Mouse (Mus musculus) C2C12 (cell line): ENCODE data around the gene Aph1c. TPM values are rescaled to one million over a fixed set of nuclear protein-coding genes. Genes with fewer than 3 reads are reported as not detected.

Source experiments
- H3K27me3 ChIP-seq: one replicate; pipeline ENCODE4 v1.6.1; 2011; ENCODE audit not compliant: control insufficient read depth, insufficient read depth, insufficient read length
- H3K36me3 ChIP-seq: one replicate; pipeline ENCODE4 v1.6.1; 2011; ENCODE audit not compliant: control insufficient read depth, insufficient read depth
- H3K4me3 ChIP-seq: one replicate; pipeline ENCODE4 v1.5.1; 2011; ENCODE audit warnings: mild to moderate bottlenecking, control low read depth; ENCODE audit not compliant: poor library complexity, insufficient read depth, severe bottlenecking
- H3K79me2 ChIP-seq: one replicate; pipeline ENCODE4 v1.6.1; 2011; ENCODE audit not compliant: control insufficient read depth, insufficient read depth
- H3K79me3 ChIP-seq: one replicate; pipeline ENCODE4 v1.6.1; 2011; ENCODE audit warnings: low read depth, control low read depth
- H3ac ChIP-seq: one replicate; pipeline ENCODE3; 2011; ENCODE audit warnings: low read depth; ENCODE audit not compliant: control insufficient read depth, insufficient read length
- CEBPB ChIP-seq: IDR thresholded peaks from one replicate; pipeline ENCODE4 v1.6.1; 2011; ENCODE audit warnings: low read depth, mild to moderate bottlenecking, control low read depth, moderate library complexity
- CTCF ChIP-seq: IDR thresholded peaks from one replicate; pipeline ENCODE4 v1.5.1; 2011; ENCODE audit not compliant: control insufficient read depth, insufficient read depth, insufficient read length
- FOSL1 ChIP-seq: IDR thresholded peaks from one replicate; pipeline ENCODE4 v1.8.0; 2011; ENCODE audit warnings: mild to moderate bottlenecking, low read length; ENCODE audit not compliant: poor library complexity, insufficient read depth, severe bottlenecking
- MAX ChIP-seq: IDR thresholded peaks from one replicate; pipeline ENCODE4 v1.6.1; 2011; ENCODE audit warnings: mild to moderate bottlenecking, control low read depth
- MYOD1 ChIP-seq: IDR thresholded peaks from one replicate; pipeline ENCODE4 v1.6.1; 2011; ENCODE audit warnings: low read depth; ENCODE audit not compliant: control insufficient read depth, insufficient read length
- MYOG ChIP-seq: IDR thresholded peaks from one replicate; pipeline ENCODE4 v1.6.1; 2011; ENCODE audit not compliant: control insufficient read depth, insufficient read length; ENCODE audit errors: extremely low read depth
- USF1 ChIP-seq: IDR thresholded peaks from one replicate; pipeline ENCODE4 v1.6.1; 2011; ENCODE audit warnings: low read depth, mild to moderate bottlenecking, control low read depth, moderate library complexity
- polyA plus RNA-seq: library from polyadenylated mRNA; unstranded; fragments of >200 nt; fragmentation: generic; extraction: Trizol; gene quantifications from one replicate; pipeline ENCODE4 v1.2.1, GENCODE M21; 2012; ENCODE audit warnings: missing spikeins

Aph1c gene
- polyA plus RNA-seq, 1 experiment, result 0.49 TPM

GRCm38 (mm10) chr9:66769275-66769674, 65.3 kb downstream of the Aph1c start:
- H3ac ChIP-seq, result no peak overlapping the region
- no peaks in the 10 kb centered on the region for H3K79me2 ChIP-seq
- H3K4me3 ChIP-seq, result no peak overlapping the region
- no peak for TF ChIP-seq MYOG
- no peak for TF ChIP-seq USF1
- TF ChIP-seq CTCF, result no peak
- TF ChIP-seq CEBPB, result no peak
- no peak for TF ChIP-seq FOSL1
- no peak for TF ChIP-seq MAX
- TF ChIP-seq MYOD1, result no peak
- H3K79me3 ChIP-seq, result no peaks in the 10 kb centered on the region
- no peaks in the 10 kb centered on the region for H3K27me3 ChIP-seq
- no peaks in the 10 kb centered on the region for H3K36me3 ChIP-seq

GRCm38 (mm10) chr9:66768721-66769120, 65.8 kb downstream of the Aph1c start:
- no peak for TF ChIP-seq CEBPB
- no peak for TF ChIP-seq MYOD1
- no peak for TF ChIP-seq MYOG
- TF ChIP-seq FOSL1, result no peak
- TF ChIP-seq MAX, result no peak

More at GRCm38 (mm10) chr9:66768721-66769120, 65.8 kb downstream of the Aph1c start:
- no peaks in the 10 kb centered on the region for H3K79me3 ChIP-seq
- H3ac ChIP-seq, result no peak overlapping the region
- H3K27me3 ChIP-seq, result no peaks in the 10 kb centered on the region
- no peaks in the 10 kb centered on the region for H3K79me2 ChIP-seq
- H3K36me3 ChIP-seq, result no peaks in the 10 kb centered on the region
- H3K4me3 ChIP-seq, result no peak overlapping the region

Other genes starting within 250 kb of the Aph1c start
- 12.1 TPM for gene Usp3, start 241.6 kb downstream of the Aph1c start, polyA plus RNA-seq
- 0.06 TPM for gene Car12, start 121.0 kb downstream of the Aph1c start, polyA plus RNA-seq
- 3.2 TPM for gene Aph1b, start 39.2 kb downstream of the Aph1c start, polyA plus RNA-seq
- not detected for gene Gm10647, start 37.7 kb downstream of the Aph1c start, polyA plus RNA-seq
- 4.1 TPM for gene Rab8b, start 85.0 kb upstream of the Aph1c start, polyA plus RNA-seq
- gene Rps27l, start 111.4 kb upstream of the Aph1c start, polyA plus RNA-seq, result 1,028 TPM
- 7.5 TPM for gene Lactb, start 140.8 kb upstream of the Aph1c start, polyA plus RNA-seq
- gene Tpm1, start 214.7 kb upstream of the Aph1c start, polyA plus RNA-seq, result 1,080 TPM